Mouse (Mus musculus): ENCODE data around the gene Gm45521. TPM values are rescaled to one million over a fixed set of nuclear protein-coding genes. Genes with fewer than 3 reads are reported as not detected.

Gm45521 gene
- total RNA-seq (2014; fragmentation: Nextera tagmentation) (not detected in 2 replicates), total RNA-seq (2017) (not detected in 2 replicates)

- ATAC-seq (replicated peaks; ENCODE audit: poor library complexity, severe bottlenecking): no peak
Observed at GRCm38 (mm10) chr14:7957049-7957448, at the start of gene Gm45521. TSS of gene Gm45521 (plus strand) at chr14:7957288.

- no peak for ATAC-seq (replicated peaks; ENCODE audit: poor library complexity, severe bottlenecking)
Observed at GRCm38 (mm10) chr14:7909472-7909871, 47.6 kb upstream of the Gm45521 start.

- peak; percentile 94 for ATAC-seq (replicated peaks; ENCODE audit: poor library complexity, severe bottlenecking)
Observed at GRCm38 (mm10) chr14:7913842-7914241, 43.2 kb upstream of the Gm45521 start.

DNA sequence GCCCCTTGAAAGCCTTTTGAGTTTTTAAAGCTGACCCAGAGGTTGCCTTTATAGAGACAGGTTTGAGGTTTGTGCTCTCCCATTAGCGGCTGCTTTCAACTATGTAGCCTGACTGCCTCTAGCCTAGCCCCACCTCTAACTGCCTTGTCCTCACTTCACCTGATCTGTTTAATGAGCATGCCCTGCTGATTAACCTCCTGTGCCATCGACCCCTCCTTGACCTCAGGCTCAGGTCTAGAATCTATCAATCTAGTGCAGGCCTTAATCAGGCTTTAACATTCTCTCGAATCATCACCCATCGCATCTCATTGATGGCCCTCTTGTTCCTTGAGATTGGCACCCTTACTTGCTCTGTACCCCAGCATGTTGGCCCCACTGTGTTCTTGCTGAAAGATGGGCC lies 42.6 kb upstream of the Gm45521 start:
- no peak for ATAC-seq (replicated peaks; ENCODE audit: poor library complexity, severe bottlenecking)

DNA sequence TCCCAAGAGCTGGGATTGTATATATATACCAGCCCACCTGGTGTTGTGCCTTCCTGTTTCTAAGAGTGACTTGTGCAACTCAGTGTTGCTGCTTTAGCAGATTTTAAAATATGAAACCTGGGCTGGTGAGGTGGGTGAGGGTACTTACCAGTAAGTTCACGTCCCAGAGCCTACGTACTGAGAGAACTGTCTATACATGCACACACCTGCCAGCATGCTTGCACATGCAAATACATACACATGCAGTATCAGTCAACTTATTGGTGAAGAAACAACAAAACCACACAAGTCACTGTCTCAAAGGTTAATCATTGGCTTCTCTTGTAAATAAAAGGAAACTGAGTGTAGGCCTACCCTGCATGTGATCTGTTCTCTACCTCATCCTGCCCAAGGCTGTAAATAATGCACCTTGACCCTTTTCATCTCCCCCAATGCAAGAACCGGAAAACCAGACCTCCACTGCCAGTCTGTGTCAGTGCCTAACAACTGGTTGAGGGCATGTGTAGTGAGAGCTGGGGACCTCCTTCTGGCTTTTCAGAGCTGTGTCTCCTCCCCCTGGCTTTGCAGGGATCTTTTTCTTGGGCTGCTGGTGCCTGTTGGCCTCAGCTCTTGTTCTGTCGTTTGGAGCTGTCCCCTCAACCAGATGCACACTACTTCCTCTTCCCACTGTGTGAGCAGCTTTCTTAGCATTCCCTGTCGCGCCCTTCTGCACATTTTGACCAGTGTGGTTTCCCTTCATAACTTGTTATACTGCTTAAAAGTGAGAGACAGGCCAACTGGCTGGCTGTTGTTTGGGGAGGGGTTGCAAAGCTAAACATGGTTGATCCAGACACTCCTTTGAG lies 38.7 kb upstream of the Gm45521 start:
- ATAC-seq (replicated peaks; ENCODE audit: poor library complexity, severe bottlenecking): peak; percentile 20; the same call in 1 of the 2 replicates

- peak; percentile 36 for ATAC-seq (replicated peaks; ENCODE audit: poor library complexity, severe bottlenecking)
Observed at GRCm38 (mm10) chr14:7919309-7919708, 37.8 kb upstream of the Gm45521 start.

DNA sequence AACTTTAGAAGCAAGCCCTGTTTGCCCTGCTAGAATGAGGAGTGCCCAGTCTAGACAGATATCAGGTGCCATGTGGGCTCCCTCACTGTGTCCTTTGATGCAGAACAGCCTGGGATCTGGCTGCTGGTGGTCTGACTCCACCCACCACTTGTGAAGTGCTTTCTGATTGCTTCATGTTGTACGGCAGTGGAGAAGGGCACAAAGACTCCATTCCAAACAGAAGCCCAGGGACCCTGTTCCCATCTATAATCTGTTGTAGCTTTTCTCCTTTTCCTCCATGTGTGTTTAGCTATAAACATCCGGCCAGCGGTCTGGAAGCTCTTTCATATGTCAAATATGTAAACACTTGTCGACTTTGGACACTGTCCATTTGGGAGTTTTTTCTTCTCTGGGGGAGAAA lies 37.2 kb upstream of the Gm45521 start:
- ATAC-seq (replicated peaks; ENCODE audit: poor library complexity, severe bottlenecking): peak; percentile 17; the same call in 1 of the 2 replicates

GRCm38 (mm10) chr14:7921459-7921858 lies 35.6 kb upstream of the Gm45521 start:
- peak; percentile 31 for ATAC-seq (replicated peaks; ENCODE audit: poor library complexity, severe bottlenecking)

GRCm38 (mm10) chr14:7923635-7924034 lies 33.5 kb upstream of the Gm45521 start:
- peak; percentile 67 for ATAC-seq (replicated peaks; ENCODE audit: poor library complexity, severe bottlenecking)

DNA sequence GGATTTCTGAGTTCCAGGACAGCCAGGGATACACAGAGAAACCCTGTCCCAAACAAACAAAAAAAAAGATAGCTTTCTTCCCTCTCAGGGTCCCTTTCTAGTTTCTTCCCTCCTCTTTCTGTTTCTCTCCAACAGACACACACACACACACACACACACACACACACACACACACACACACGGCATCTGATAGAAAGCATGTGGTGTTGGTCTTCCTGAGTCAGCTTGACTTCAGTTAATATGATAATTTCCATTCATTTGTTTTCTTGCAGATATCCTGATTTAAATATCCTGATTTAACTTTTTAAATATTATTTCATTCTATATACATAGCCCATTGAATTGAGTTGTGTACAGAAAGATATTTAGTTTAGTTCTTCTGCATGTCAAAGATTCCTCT lies 28.7 kb upstream of the Gm45521 start:
- no peak for ATAC-seq (replicated peaks; ENCODE audit: poor library complexity, severe bottlenecking)

DNA sequence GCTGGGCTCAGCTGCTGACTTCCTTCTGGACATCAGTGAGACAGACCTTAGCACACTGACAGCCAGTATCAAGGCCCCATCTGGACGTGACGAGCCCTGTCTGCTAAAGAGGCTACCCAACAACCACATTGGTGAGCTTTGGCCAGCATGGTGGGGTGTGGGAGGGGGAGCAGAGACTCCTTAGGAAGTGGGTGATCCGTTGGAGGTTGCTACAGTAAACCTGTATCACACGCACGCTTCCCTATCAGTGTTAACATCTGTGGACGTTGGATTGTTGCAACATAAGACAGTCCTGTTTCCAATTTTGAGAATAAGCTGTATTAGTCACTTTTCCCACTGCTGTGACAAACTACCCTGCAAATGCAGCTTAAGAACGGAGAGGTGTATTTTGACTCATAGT lies 28.1 kb upstream of the Gm45521 start:
- peak; percentile 90 for ATAC-seq (replicated peaks; ENCODE audit: poor library complexity, severe bottlenecking)

DNA sequence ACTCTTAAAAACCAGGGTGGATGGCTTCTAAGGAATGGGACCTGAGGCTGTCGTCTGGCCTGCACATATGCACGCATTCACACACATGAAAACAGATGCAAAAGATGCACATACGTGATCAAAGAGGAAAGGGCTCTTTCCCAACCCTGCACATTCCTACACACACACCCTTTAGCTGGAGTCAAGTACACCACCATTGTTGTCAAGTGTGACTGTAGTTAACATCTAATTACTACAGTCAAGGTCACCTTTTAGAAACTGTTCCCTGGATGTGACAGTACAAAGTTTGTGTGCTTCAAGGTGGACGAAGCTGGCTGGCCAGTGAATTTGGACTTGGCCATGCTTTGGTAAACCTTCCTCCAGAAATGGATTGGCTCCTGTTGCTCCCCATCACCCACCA lies 24.9 kb upstream of the Gm45521 start:
- no peak for ATAC-seq (replicated peaks; ENCODE audit: poor library complexity, severe bottlenecking)

DNA sequence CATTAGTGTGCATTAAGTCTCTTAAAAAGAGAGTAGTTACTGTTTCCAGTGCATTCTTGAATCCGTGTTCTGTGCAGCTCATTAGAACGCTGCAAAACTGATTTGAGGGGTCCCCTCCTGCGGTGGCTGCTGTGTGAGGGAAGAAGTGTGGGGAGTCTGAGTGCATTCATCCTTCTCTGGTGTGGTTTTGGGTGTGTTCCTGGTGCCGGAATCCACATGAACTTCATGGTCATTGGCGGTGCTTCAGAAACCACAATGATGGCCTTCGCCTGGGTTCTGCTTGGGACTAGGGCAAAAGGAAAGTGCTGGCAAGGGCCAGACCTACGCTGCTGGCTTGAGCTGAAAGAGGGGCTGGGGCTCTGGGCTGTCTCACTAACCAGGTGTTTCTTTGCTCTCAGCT lies 22.9 kb upstream of the Gm45521 start:
- ATAC-seq (replicated peaks; ENCODE audit: poor library complexity, severe bottlenecking): peak; percentile 54

GRCm38 (mm10) chr14:7937052-7937630 lies 19.9 kb upstream of the Gm45521 start:
- ATAC-seq (replicated peaks; ENCODE audit: poor library complexity, severe bottlenecking): peak; percentile 33; the same call in 1 of the 2 replicates

DNA sequence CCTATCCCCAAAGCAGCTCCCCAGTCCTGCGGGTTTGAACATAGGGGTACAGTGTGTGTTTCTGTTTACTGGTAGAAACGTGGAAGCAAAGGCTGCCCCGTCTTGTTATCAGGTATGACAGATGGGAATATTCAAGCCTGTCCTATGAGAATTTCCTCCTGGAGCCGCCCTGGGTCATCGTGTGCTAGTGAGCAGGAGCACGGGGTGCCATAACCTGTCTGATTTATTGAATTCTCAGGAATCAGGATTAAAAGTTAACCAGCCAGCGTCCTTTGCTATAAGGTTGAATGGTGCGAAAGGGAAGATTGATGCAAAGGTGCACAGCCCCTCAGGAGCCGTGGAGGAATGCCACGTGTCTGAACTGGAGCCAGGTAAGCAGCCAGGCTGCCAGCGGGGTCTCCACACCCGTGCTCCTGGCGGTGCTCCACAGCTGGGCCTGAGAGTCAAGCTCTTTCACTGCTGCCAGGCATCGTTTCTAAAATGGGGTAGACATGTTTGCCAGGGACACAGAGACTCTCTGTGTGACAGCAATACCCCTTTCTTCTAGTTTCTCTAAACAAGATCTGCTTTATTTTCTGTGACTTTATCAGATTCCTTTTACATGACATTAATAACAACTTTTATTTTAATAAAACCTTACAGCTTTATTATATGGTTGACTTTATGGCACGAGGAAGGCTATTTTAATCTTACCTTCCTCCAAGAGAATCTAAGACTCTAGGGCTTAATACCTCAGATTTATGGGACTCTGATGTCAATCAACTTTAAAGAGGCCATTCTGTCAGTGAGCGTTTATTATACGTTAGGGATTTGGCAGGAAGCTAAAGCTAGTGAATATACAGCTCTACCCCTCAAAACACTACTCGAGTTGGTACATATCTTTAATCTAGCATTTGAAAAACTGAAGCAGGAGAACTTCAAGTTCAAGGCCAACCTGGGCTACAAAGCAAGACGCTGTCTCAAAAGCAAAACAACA lies 18.0 kb upstream of the Gm45521 start:
- ATAC-seq (replicated peaks; ENCODE audit: poor library complexity, severe bottlenecking): no peak

DNA sequence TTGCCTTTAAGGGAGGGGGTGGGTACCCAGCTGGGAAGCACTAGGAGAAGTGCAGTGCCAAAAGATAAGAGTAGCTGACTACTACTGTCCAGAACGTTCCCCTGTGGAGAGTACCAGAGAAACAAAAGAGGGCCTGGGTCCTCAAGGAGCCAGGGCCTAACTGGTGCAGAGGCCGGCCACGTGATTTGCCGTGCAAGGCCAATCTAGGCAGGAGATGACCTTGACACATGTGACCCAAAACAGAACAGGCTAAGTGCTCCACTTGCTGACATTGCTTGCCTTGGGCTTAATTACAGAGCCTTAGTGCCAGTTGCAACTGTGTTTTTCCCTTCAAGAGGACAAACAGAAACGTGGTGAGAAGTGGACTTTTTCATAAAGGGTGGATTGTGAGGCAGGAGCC lies 15.7 kb upstream of the Gm45521 start:
- no peak for ATAC-seq (replicated peaks; ENCODE audit: poor library complexity, severe bottlenecking)

DNA sequence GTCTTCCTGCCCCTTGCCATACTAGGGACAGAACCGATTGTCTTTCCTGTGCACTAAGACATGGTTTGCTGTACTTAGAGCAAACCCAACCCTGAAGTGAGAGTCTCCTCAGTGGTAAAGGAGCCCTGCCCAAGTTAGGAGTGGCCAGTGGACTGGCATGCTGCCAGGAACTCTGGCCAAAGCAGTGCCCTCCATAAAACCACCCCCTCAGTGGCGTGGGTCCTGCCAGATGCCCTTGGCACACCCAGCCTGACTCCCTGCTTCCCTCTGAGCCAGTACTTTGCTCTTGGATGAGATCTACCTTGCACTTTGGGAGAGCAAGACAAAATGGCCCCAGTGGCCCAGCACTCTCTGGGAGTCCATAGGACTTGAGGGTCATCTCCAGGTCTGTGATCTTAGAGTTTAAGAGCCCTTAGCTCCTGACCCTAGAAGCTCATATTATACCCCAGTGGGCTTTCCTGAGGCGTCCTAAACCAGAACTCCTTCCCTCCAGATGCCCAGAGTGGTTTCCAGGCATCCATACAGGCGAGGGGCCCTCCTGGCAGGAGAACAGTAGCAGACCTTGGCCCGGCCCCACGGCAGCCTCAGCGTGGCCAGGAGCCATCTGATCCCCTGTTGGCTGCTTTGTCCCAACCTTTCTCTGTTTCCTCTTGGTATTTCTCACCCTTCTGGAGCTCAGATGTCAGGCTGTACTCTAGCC lies 13.8 kb upstream of the Gm45521 start:
- ATAC-seq (replicated peaks; ENCODE audit: poor library complexity, severe bottlenecking): no peak

DNA sequence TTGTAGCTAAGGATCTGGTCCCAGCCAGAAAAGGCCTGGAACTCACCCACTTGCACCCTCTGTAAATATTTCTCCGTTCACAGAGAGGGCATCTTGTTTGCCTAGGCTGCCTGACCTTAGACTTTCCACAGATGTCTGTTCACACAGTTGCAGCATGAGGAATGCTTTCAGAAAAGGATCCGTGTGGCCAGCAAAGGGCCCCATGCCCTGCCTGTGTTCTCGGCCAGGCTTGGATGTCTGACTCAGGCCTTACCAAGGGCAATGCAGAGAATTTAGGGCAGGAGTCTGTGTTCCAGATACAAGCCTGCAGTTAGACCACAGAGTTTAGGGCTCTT lies 13.3 kb upstream of the Gm45521 start:
- no peak for ATAC-seq (replicated peaks; ENCODE audit: poor library complexity, severe bottlenecking)

DNA sequence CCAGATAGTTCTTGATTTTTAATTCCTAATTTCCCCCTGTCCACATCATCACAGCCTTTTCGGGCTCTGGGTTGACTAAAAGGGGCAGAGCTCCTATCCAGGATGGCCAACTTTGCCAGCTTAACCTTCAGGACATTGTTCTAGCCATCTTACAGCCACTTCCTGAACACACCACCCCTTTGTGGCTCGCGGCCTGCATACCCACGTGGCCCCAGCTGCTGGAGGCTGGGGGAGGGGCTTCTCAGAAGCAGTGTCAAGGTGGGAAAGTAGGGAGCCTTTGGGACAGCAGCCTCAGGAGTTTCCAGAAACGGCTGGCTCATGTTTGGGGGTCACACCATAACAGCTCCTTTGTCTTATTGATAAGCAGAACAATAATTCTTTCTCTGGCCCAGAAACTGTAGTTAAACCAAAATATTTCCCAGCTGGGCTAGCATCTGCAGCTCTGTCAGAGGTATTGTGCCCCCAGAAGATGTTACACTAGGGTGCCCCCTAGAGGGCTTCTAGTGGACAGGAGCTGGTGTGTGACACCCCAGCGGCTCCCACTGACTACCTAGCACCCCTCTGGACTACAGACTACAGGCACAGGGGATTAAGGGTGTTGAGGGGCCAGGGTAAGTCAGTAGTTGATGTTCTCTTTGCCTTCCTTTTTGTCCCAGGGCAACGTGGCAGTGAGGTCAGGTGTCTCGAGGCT lies 12.6 kb upstream of the Gm45521 start:
- peak; percentile 73 for ATAC-seq (replicated peaks; ENCODE audit: poor library complexity, severe bottlenecking)

DNA sequence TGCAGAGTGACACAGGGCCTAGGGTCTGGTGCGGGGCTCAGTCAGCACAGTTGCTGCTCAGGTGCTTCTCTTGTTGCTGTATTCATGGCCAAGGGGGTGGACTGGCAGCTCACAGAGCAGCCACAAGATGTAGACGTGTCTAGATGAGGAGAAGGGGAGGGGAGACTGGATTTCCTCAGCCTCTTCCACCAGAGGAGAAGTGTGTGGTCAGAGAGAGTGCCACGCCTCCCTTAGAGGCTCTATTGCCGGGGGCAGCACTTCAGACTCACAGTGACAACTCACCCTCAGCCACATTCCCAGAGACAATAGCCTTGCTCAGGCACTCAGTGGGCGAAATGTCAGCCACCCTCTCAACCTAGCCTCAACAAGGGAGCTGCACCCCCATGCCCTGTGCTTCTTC lies 11.8 kb upstream of the Gm45521 start:
- peak; percentile 35 for ATAC-seq (replicated peaks; ENCODE audit: poor library complexity, severe bottlenecking)

All from granulocyte monocyte progenitor cell, adult 5-6 weeks (primary cell).